Mouse (Mus musculus) ES-E14 (cell line): ENCODE data around the gene Prkar1b.

Source experiments
- CHD2 ChIP-seq: IDR thresholded peaks from 2 replicates; pipeline ENCODE4 v1.6.1; 2014; ENCODE audit warnings: mild to moderate bottlenecking, low read depth, low read length, inconsistent platforms
- HCFC1 ChIP-seq: IDR thresholded peaks from 2 replicates; pipeline ENCODE4 v1.6.1; 2012; ENCODE audit warnings: low read length, inconsistent platforms, borderline replicate concordance; ENCODE audit not compliant: insufficient read depth
- MAFK ChIP-seq: IDR thresholded peaks from 2 replicates; pipeline ENCODE4 v1.6.1; 2014; ENCODE audit warnings: mild to moderate bottlenecking, low read depth, low read length, inconsistent platforms; ENCODE audit not compliant: insufficient read depth
- ZC3H11A ChIP-seq: IDR thresholded peaks from 2 replicates; pipeline ENCODE4 v1.6.1; 2012; ENCODE audit warnings: low read depth, mild to moderate bottlenecking, inconsistent platforms, low read length, borderline replicate concordance
- ZNF384 ChIP-seq: IDR thresholded peaks from 2 replicates; pipeline ENCODE4 v1.6.1; 2012; ENCODE audit warnings: low read depth, low read length, inconsistent platforms

DNA sequence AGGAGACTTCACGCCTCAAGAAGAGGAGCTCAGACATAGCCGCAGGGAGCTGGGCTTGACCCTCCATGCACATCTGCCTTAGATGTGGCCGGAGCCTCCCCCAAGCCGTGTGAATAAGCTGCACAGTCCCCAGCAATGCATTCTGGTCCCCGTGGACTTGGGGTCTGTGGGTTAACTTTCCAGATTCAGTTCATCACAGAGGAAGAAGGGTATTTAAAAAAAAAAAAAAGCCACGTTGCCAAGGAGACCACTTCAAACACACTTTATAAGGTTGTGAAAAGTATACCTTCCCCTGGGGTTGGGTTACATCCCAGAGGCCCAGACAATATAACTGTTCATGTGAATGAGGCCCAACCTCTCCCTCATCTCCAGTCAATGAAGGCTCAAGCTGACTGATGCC is 115.1 kb downstream of the Prkar1b start:
- TF ChIP-seq HCFC1 (no peak), CHD2 (no peak), MAFK (no peak), ZC3H11A (no peak), ZNF384 (peak; percentile 70; the same call in 1 of the 2 replicates)
